8 mouse cellular contexts compared by ENCODE assay signal in the genomic region with DNA sequence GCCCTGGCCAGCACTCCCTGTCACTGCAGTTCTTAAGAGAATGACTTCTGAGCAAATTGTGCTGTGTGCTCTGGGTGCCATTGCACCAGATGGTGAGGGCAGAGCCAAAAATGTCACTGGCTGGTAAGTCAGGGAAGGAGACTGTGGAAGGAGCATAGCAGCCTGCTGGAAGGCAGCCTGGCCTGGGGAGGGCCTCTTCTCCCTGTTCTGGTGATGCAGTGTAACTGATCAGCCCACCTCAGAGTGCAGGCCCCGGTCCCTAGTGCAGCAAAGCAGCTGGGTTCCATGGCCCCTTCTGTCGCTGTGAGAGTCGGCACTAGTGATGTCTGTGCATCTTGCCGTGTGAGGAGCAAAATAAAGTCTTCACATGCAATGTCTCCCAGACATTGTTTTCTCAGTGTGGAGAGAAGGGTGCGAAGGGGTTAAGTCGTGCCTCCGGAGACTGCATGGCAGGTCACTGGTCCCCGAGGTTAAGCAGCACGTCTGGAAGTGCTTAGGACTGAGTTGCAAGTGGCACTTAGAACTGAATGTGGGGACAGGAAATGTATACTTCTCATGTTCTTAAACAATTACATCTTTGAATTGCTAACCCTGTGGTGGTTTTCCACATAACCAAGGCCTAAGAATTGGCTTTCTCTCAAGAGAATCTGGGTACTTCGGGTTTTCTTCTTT.
A peak's percentile ranks its signal among the peaks of the same experiment; 100 is the strongest.
DNase-seq lines count a peak whose midpoint lies in the region; ATAC-seq lines count a peak whose summit lies in the region.

No protein-coding gene starts in this region.

- no peak overlapping the region for H3K4me3 ChIP-seq in heart, embryonic 12.5 days
- no peak overlapping the region for H3K4me3 ChIP-seq in heart, embryonic 11.5 days (ENCODE audit: low read depth, low read length)
- no peak overlapping the region for H3K4me3 ChIP-seq in hindbrain, embryonic 16.5 days (ENCODE audit: low read length)

- no peaks in the 10 kb centered on the region for H3K36me3 ChIP-seq in heart, embryonic 12.5 days
- no peaks in the 10 kb centered on the region for H3K36me3 ChIP-seq in heart, embryonic 11.5 days (ENCODE audit: control insufficient read depth, insufficient read depth, low read length)
- H3K36me3 ChIP-seq in hindbrain, embryonic 16.5 days (ENCODE audit: control insufficient read depth, insufficient read depth, low read length): no peaks in the 10 kb centered on the region

- H3K4me1 ChIP-seq in heart, embryonic 12.5 days (replicated peaks): peaks cover 31% of the 10 kb centered on the region
- H3K4me1 ChIP-seq in heart, embryonic 11.5 days (ENCODE audit: control insufficient read depth, insufficient read depth, low read length): peaks cover 12% of the 10 kb centered on the region
- H3K4me1 ChIP-seq in hindbrain, embryonic 16.5 days (ENCODE audit: control insufficient read depth, insufficient read depth, low read depth, low read length): peaks cover 16% of the 10 kb centered on the region

- H3K27me3 ChIP-seq in heart, embryonic 12.5 days (replicated peaks): no peaks in the 10 kb centered on the region
- H3K27me3 ChIP-seq in heart, embryonic 11.5 days (ENCODE audit: control insufficient read depth, insufficient read depth, low read length): no peaks in the 10 kb centered on the region
- no peaks in the 10 kb centered on the region for H3K27me3 ChIP-seq in hindbrain, embryonic 16.5 days (replicated peaks; ENCODE audit: control insufficient read depth, insufficient read depth, low read length)

- DNase-seq in R1 (ENCODE audit: low read depth, low spot score): peak; percentile 19
- DNase-seq in embryo, embryonic 11.5 days (ENCODE audit: low read depth, low spot score): peak; percentile 11
- DNase-seq in adrenal gland, postnatal 10 days: no peak

- peak overlapping the region; percentile 67 for H3K27ac ChIP-seq in heart, embryonic 12.5 days (ENCODE audit: poor library complexity, severe bottlenecking)
- H3K27ac ChIP-seq in heart, embryonic 11.5 days (ENCODE audit: low read depth, low read length): no peak overlapping the region
- peak overlapping the region; percentile 62; the same call in 1 of the 2 replicates for H3K27ac ChIP-seq in hindbrain, embryonic 16.5 days (ENCODE audit: low read depth, low read length)

- 58% methylated on average over 10 of the region's 10 CpGs for WGBS in heart, embryonic 12.5 days
- WGBS in heart, embryonic 11.5 days (ENCODE audit: insufficient replicate concordance): 43% methylated on average over 10 of the region's 10 CpGs
- 27% methylated on average over 9 of the region's 10 CpGs for WGBS in hindbrain, embryonic 16.5 days

- H3K4me2 ChIP-seq in heart, embryonic 12.5 days: peak overlapping the region; percentile 32
- H3K4me2 ChIP-seq in heart, embryonic 11.5 days: no peak overlapping the region
- H3K4me2 ChIP-seq in hindbrain, embryonic 16.5 days (ENCODE audit: low read length): no peak overlapping the region

- no peaks in the 10 kb centered on the region for H3K9me3 ChIP-seq in heart, embryonic 12.5 days (replicated peaks)
- H3K9me3 ChIP-seq in heart, embryonic 11.5 days (replicated peaks; ENCODE audit: control insufficient read depth, low read length): no peaks in the 10 kb centered on the region
- H3K9me3 ChIP-seq in hindbrain, embryonic 16.5 days (ENCODE audit: control insufficient read depth, low read length): no peaks in the 10 kb centered on the region

- ATAC-seq in heart, embryonic 12.5 days (ENCODE audit: insufficient number of reproducible peaks, low FRiP score): no peak
- ATAC-seq in heart, embryonic 11.5 days (replicated peaks; ENCODE audit: insufficient number of reproducible peaks, low FRiP score, low TSS enrichment): no peak
- peak; percentile 73 for ATAC-seq in hindbrain, embryonic 16.5 days
- no peak for ATAC-seq in CD4-positive, CD25-positive, alpha-beta regulatory T cell, adult 4 months
- no peak for ATAC-seq in erythroblast, adult 5-6 weeks (replicated peaks; ENCODE audit: low FRiP score, poor library complexity, severe bottlenecking)

- H3K9ac ChIP-seq in heart, embryonic 12.5 days: no peak overlapping the region
- H3K9ac ChIP-seq in heart, embryonic 11.5 days (ENCODE audit: low read depth, low read length): no peak overlapping the region
- H3K9ac ChIP-seq in hindbrain, embryonic 16.5 days (ENCODE audit: low read depth, low read length): no peak overlapping the region
